Comparison of ENCODE assay signal across 12 mouse cellular contexts in the genomic region with DNA sequence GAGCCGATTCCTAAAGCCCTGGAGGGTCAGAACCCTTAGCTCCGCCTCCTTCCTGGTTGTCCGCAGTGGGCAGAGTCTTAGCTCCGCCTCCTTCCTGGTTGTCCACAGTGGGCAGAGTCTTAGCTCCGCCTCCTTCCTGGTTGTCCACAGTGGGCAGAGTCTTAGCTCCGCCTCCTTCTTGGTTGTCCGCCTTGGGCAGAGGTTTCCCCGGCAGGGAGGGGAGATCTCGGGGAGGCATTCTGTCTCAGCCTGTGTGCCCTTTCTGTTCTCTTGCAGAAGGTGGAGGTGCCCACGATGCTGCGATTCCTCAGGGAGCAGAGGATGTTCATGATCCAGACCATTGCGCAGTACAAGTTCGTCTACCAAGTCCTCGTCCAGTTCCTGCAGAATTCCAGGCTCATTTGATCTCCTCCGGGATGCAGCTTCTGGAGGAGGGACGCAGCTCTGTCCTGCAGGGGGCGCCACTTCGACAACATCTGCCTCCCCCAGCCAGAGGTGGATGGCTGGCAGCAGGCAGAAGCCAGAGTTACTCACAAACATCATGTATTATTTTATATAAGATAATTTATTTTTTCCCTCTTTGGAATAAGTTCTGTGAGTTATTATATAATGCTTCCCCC. TPM values are rescaled to one million over a fixed set of nuclear protein-coding genes. Genes with fewer than 3 reads are reported as not detected.
A peak's percentile ranks its signal among the peaks of the same experiment; 100 is the strongest.
DNase-seq lines count a peak whose midpoint lies in the region; ATAC-seq lines count a peak whose summit lies in the region.
"Had no signal": no experiment of that assay in that cellular context is flagged by ENCODE, and none has a peak within 500 bp of the region (broad histone marks: within the 10 kb centered on the region; RNA-seq: fewer than 3 reads in every experiment).

No protein-coding gene starts in this region.

- no peak for ATAC-seq in kidney, embryonic 15.5 days (replicated peaks; ENCODE audit: low FRiP score)
- no peak for ATAC-seq in liver, embryonic 13.5 days (ENCODE audit: low read depth)
- no peak for ATAC-seq in megakaryocyte-erythroid progenitor cell, adult 5-6 weeks (replicated peaks; ENCODE audit: low FRiP score, low TSS enrichment, poor library complexity, severe bottlenecking)
- ATAC-seq in neural tube, embryonic 15.5 days (ENCODE audit: low FRiP score), result no peak

- peaks cover 28% of the 10 kb centered on the region for H3K4me1 ChIP-seq in kidney, embryonic 15.5 days
- peaks cover 58% of the 10 kb centered on the region for H3K4me1 ChIP-seq in liver, embryonic 13.5 days (replicated peaks)
- H3K4me1 ChIP-seq in neural tube, embryonic 15.5 days, result peaks cover 25% of the 10 kb centered on the region

- H3K36me3 ChIP-seq in kidney, embryonic 15.5 days, result peaks cover 70% of the 10 kb centered on the region
- H3K36me3 ChIP-seq in liver, embryonic 13.5 days, result no peaks in the 10 kb centered on the region
- no peaks in the 10 kb centered on the region for H3K36me3 ChIP-seq in neural tube, embryonic 15.5 days

- H3K9ac ChIP-seq in kidney, embryonic 15.5 days, result no peak overlapping the region
- H3K9ac ChIP-seq in liver, embryonic 13.5 days, result no peak overlapping the region
- no peak overlapping the region for H3K9ac ChIP-seq in neural tube, embryonic 15.5 days (replicated peaks)
- H3K9ac ChIP-seq: embryonic facial prominence, embryonic 13.5 days; lung, embryonic 15.5 days had no signal

- no peak overlapping the region for H3K27ac ChIP-seq in kidney, embryonic 15.5 days
- H3K27ac ChIP-seq in liver, embryonic 13.5 days, result no peak overlapping the region
- no peak overlapping the region for H3K27ac ChIP-seq in neural tube, embryonic 15.5 days (replicated peaks)
- H3K27ac ChIP-seq: embryonic facial prominence, embryonic 13.5 days; lung, embryonic 15.5 days had no signal

- no peaks in the 10 kb centered on the region for H3K27me3 ChIP-seq in kidney, embryonic 15.5 days
- H3K27me3 ChIP-seq in liver, embryonic 13.5 days, result no peaks in the 10 kb centered on the region; the same call in 1 of the 2 replicates
- no peaks in the 10 kb centered on the region for H3K27me3 ChIP-seq in neural tube, embryonic 15.5 days (replicated peaks)
- H3K27me3 ChIP-seq: embryonic facial prominence, embryonic 13.5 days; lung, embryonic 15.5 days had no signal

- no peaks in the 10 kb centered on the region for H3K9me3 ChIP-seq in kidney, embryonic 15.5 days (replicated peaks)
- H3K9me3 ChIP-seq in liver, embryonic 13.5 days (replicated peaks), result no peaks in the 10 kb centered on the region
- H3K9me3 ChIP-seq in neural tube, embryonic 15.5 days (replicated peaks), result no peaks in the 10 kb centered on the region
- H3K9me3 ChIP-seq: embryonic facial prominence, embryonic 13.5 days; lung, embryonic 15.5 days had no signal

- no peak overlapping the region for H3K4me2 ChIP-seq in kidney, embryonic 15.5 days
- no peak overlapping the region for H3K4me2 ChIP-seq in liver, embryonic 13.5 days
- no peak overlapping the region for H3K4me2 ChIP-seq in neural tube, embryonic 15.5 days
- H3K4me2 ChIP-seq: embryonic facial prominence, embryonic 13.5 days; lung, embryonic 15.5 days had no signal

- H3K4me3 ChIP-seq in kidney, embryonic 15.5 days (replicated peaks), result no peak overlapping the region
- no peak overlapping the region for H3K4me3 ChIP-seq in liver, embryonic 13.5 days (replicated peaks)
- H3K4me3 ChIP-seq in neural tube, embryonic 15.5 days (replicated peaks), result no peak overlapping the region
- H3K4me3 ChIP-seq: embryonic facial prominence, embryonic 13.5 days; lung, embryonic 15.5 days had no signal

- WGBS in kidney, embryonic 15.5 days, result 90% methylated on average over 18 of the region's 18 CpGs
- WGBS in liver, embryonic 13.5 days (ENCODE audit: insufficient replicate concordance), result 77% methylated on average over 18 of the region's 18 CpGs
- 93% methylated on average over 18 of the region's 18 CpGs for WGBS in neural tube, embryonic 15.5 days

- peak; percentile 51 for DNase-seq in adrenal gland, postnatal 10 days
- DNase-seq in adrenal gland, adult 8-10 months, result no peak
- DNase-seq in kidney, postnatal 10 days, result peak; percentile 45
- DNase-seq in B cell, adult 2 months, result peak; percentile 25 to 26
- peak; percentile 24 for DNase-seq in liver, embryonic 13.5 days
- DNase-seq: gastrocnemius, postnatal 14 days; layer of hippocampus, adult 9-11 months had no signal

RNA-seq across cellular contexts. Expression of a gene that starts 52.4 kb away (rescaled TPM):
- 10 to 100 TPM; 71.2 to 81.6 TPM for total RNA-seq in adrenal gland, postnatal 10 days (2021)
- 10 to 100 TPM; 82.4 to 88.4 (median 85.1) TPM for total RNA-seq in adrenal gland, adult 8-10 months (2022)
- polyA plus RNA-seq in kidney, embryonic 15.5 days (2015; fragmentation: Nextera tagmentation; extraction: Ambion mirVana), result 83.0 and 84.2 TPM in 2 replicates
- 40.7 and 40.8 TPM in 2 replicates for polyA plus RNA-seq in liver, embryonic 13.5 days (2015; fragmentation: Nextera tagmentation; extraction: Ambion mirVana)
- 101 and 125 TPM in 2 replicates for total RNA-seq in megakaryocyte-erythroid progenitor cell, adult 5-6 weeks (2014; fragmentation: Nextera tagmentation)
- 152 and 155 TPM in 2 replicates for total RNA-seq in megakaryocyte-erythroid progenitor cell, adult 5-6 weeks (2017)
- 92.6 and 94.7 TPM in 2 replicates for polyA plus RNA-seq in neural tube, embryonic 15.5 days (2015; fragmentation: Nextera tagmentation; extraction: Ambion mirVana)
